15 mouse cellular contexts compared by ENCODE assay signal in the genomic region with DNA sequence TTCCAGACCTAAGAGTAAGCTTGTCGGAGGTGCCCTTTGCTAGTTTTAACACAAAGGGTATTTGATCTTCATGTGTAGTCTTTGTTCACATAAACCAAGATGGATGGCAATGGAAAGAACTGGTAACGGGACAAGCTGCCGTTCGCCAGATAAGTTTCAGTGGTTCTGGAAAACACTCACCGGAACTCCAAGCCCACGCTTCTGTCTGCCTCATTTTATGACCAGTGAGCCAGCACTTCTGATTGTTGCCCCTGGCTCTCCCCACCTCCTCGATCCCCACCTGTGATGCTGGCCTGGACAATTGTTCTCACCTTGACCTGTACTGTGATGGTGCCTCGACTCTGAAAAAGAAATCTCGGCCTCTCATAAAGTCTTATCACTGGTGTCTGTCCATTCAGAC.
DNase-seq lines count a peak whose midpoint lies in the region; ATAC-seq and TF ChIP-seq lines count a peak whose summit lies in the region.
"Had no signal": no experiment of that assay in that cellular context is flagged by ENCODE, and none has a peak within 500 bp of the region (broad histone marks: within the 10 kb centered on the region; RNA-seq: fewer than 3 reads in every experiment).

No protein-coding gene starts in this region.

- no peaks in the 10 kb centered on the region for H3K9me3 ChIP-seq in forebrain, postnatal 0 days (ENCODE audit: low read length)
- no peaks in the 10 kb centered on the region for H3K9me3 ChIP-seq in forebrain, embryonic 14.5 days (replicated peaks; ENCODE audit: control insufficient read depth, low read length)
- no peaks in the 10 kb centered on the region for H3K9me3 ChIP-seq in heart, postnatal 0 days (replicated peaks; ENCODE audit: control insufficient read depth, low read length)
- H3K9me3 ChIP-seq in midbrain, postnatal 0 days (ENCODE audit: low read length) = no peaks in the 10 kb centered on the region
- H3K9me3 ChIP-seq in midbrain, embryonic 13.5 days = no peaks in the 10 kb centered on the region
- H3K9me3 ChIP-seq: hindbrain, embryonic 13.5 days; intestine, embryonic 15.5 days had no signal

- 87% methylated on average over 9 of the region's 9 CpGs for WGBS in forebrain, postnatal 0 days
- 88% methylated on average over 9 of the region's 9 CpGs for WGBS in forebrain, embryonic 14.5 days
- 88% methylated on average over 9 of the region's 9 CpGs for WGBS in heart, postnatal 0 days
- WGBS in midbrain, postnatal 0 days = 84% methylated on average over 9 of the region's 9 CpGs
- WGBS in midbrain, embryonic 13.5 days = 90% methylated on average over 9 of the region's 9 CpGs

- TF ChIP-seq EP300 in heart, postnatal 0 days (IDR thresholded peaks at IDR 0.05; ENCODE audit: low read depth) = no peak

- H3K9ac ChIP-seq in forebrain, postnatal 0 days = peak overlapping the region; percentile 15; the same call in 1 of the 2 replicates
- no peak overlapping the region for H3K9ac ChIP-seq in forebrain, embryonic 14.5 days (ENCODE audit: low read length)
- H3K9ac ChIP-seq in heart, postnatal 0 days (replicated peaks; ENCODE audit: low read depth, low read length) = no peak overlapping the region
- no peak overlapping the region for H3K9ac ChIP-seq in midbrain, postnatal 0 days (replicated peaks; ENCODE audit: low read length, poor library complexity, severe bottlenecking)
- no peak overlapping the region for H3K9ac ChIP-seq in midbrain, embryonic 13.5 days (replicated peaks)
- H3K9ac ChIP-seq: forebrain, embryonic 13.5 days; hindbrain, embryonic 13.5 days; intestine, embryonic 15.5 days had no signal

- H3K4me1 ChIP-seq in forebrain, postnatal 0 days (ENCODE audit: insufficient read depth) = peaks cover 19% of the 10 kb centered on the region
- no peaks in the 10 kb centered on the region for H3K4me1 ChIP-seq in forebrain, embryonic 14.5 days (ENCODE audit: control insufficient read depth, insufficient read depth, low read length)
- H3K4me1 ChIP-seq in heart, postnatal 0 days (ENCODE audit: control insufficient read depth, insufficient read depth) = peaks cover 16% of the 10 kb centered on the region
- H3K4me1 ChIP-seq in midbrain, postnatal 0 days (ENCODE audit: insufficient read depth, low read length) = peaks cover 14% of the 10 kb centered on the region; the same call in 1 of the 2 replicates
- peaks cover 15% of the 10 kb centered on the region for H3K4me1 ChIP-seq in midbrain, embryonic 13.5 days (replicated peaks)
- H3K4me1 ChIP-seq: intestine, embryonic 15.5 days had no signal

- H3K4me3 ChIP-seq in forebrain, postnatal 0 days (ENCODE audit: low read depth, low read length) = no peak overlapping the region
- no peak overlapping the region for H3K4me3 ChIP-seq in forebrain, embryonic 14.5 days (ENCODE audit: low read depth, low read length)
- H3K4me3 ChIP-seq in heart, postnatal 0 days (ENCODE audit: low read depth, low read length) = no peak overlapping the region
- no peak overlapping the region for H3K4me3 ChIP-seq in midbrain, postnatal 0 days (ENCODE audit: low read depth, low read length)
- no peak overlapping the region for H3K4me3 ChIP-seq in midbrain, embryonic 13.5 days (replicated peaks)
- H3K4me3 ChIP-seq: forebrain, embryonic 13.5 days; hindbrain, embryonic 13.5 days; intestine, embryonic 15.5 days had no signal

- H3K36me3 ChIP-seq in forebrain, postnatal 0 days (ENCODE audit: insufficient read depth) = no peaks in the 10 kb centered on the region
- no peaks in the 10 kb centered on the region; the same call in 1 of the 2 replicates for H3K36me3 ChIP-seq in forebrain, embryonic 14.5 days (ENCODE audit: control insufficient read depth, insufficient read depth, low read length)
- peaks cover 55% of the 10 kb centered on the region for H3K36me3 ChIP-seq in heart, postnatal 0 days (replicated peaks; ENCODE audit: control insufficient read depth, insufficient read depth, low read length)
- H3K36me3 ChIP-seq in midbrain, postnatal 0 days (ENCODE audit: insufficient read depth, low read length) = 0 out of 2 replicates have a peak, but pooled peaks cover 9% of the 10 kb centered on the region
- peaks cover 3% of the 10 kb centered on the region; the same call in 1 of the 2 replicates for H3K36me3 ChIP-seq in midbrain, embryonic 13.5 days

- no peak for DNase-seq in forebrain, postnatal 0 days
- no peak for DNase-seq in forebrain, embryonic 14.5 days (ENCODE audit: low spot score)
- DNase-seq in heart, postnatal 0 days (ENCODE audit: low spot score) = no peak
- DNase-seq in heart, postnatal 4 days = no peak
- DNase-seq in midbrain, postnatal 0 days (ENCODE audit: low spot score) = no peak
- DNase-seq: adrenal gland, adult 2 months; adrenal gland, postnatal 25 days; cerebellum, adult 2 months; cerebellum, postnatal 10 days; gastrocnemius, postnatal 14 days; kidney, adult 18-20 months had no signal

- H3K27ac ChIP-seq in forebrain, postnatal 0 days (ENCODE audit: low read depth, low read length) = peak overlapping the region; percentile 85
- no peak overlapping the region for H3K27ac ChIP-seq in forebrain, embryonic 14.5 days (ENCODE audit: low read depth, low read length)
- peak overlapping the region; percentile 21; the same call in 1 of the 2 replicates for H3K27ac ChIP-seq in heart, postnatal 0 days (ENCODE audit: low read depth)
- peak overlapping the region; percentile 33; the same call in 1 of the 2 replicates for H3K27ac ChIP-seq in midbrain, postnatal 0 days (ENCODE audit: low read depth, low read length)
- H3K27ac ChIP-seq in midbrain, embryonic 13.5 days = no peak overlapping the region
- H3K27ac ChIP-seq: forebrain, embryonic 13.5 days; hindbrain, embryonic 13.5 days; intestine, embryonic 15.5 days had no signal

- no peak for ATAC-seq in forebrain, postnatal 0 days
- no peak for ATAC-seq in forebrain, embryonic 14.5 days
- no peak for ATAC-seq in heart, postnatal 0 days (ENCODE audit: insufficient read depth, low read depth)
- ATAC-seq in midbrain, postnatal 0 days (ENCODE audit: low FRiP score) = no peak
- no peak for ATAC-seq in midbrain, embryonic 13.5 days
- ATAC-seq: forebrain, embryonic 13.5 days had no signal

- H3K27me3 ChIP-seq in forebrain, postnatal 0 days (ENCODE audit: insufficient read depth, low read length) = no peaks in the 10 kb centered on the region
- no peaks in the 10 kb centered on the region for H3K27me3 ChIP-seq in forebrain, embryonic 14.5 days (replicated peaks; ENCODE audit: control insufficient read depth, insufficient read depth, low read length)
- no peaks in the 10 kb centered on the region for H3K27me3 ChIP-seq in heart, postnatal 0 days (ENCODE audit: control insufficient read depth, insufficient read depth, low read length)
- no peaks in the 10 kb centered on the region for H3K27me3 ChIP-seq in midbrain, postnatal 0 days (ENCODE audit: insufficient read depth, low read length)
- no peaks in the 10 kb centered on the region for H3K27me3 ChIP-seq in midbrain, embryonic 13.5 days
- H3K27me3 ChIP-seq: forebrain, embryonic 13.5 days; intestine, embryonic 15.5 days had no signal

- H3K4me2 ChIP-seq in forebrain, postnatal 0 days (ENCODE audit: low read depth) = peak overlapping the region; percentile 5; the same call in 1 of the 2 replicates
- H3K4me2 ChIP-seq in forebrain, embryonic 14.5 days (ENCODE audit: low read length) = no peak overlapping the region
- H3K4me2 ChIP-seq in heart, postnatal 0 days (ENCODE audit: low read depth, low read length) = no peak overlapping the region
- H3K4me2 ChIP-seq in midbrain, postnatal 0 days (ENCODE audit: low read depth, low read length, poor library complexity, severe bottlenecking) = no peak overlapping the region
- H3K4me2 ChIP-seq in midbrain, embryonic 13.5 days (replicated peaks) = no peak overlapping the region
- H3K4me2 ChIP-seq: forebrain, embryonic 13.5 days; hindbrain, embryonic 13.5 days; intestine, embryonic 15.5 days had no signal

- no peak for TF ChIP-seq CTCF in forebrain, postnatal 0 days (IDR thresholded peaks at IDR 0.05; ENCODE audit: low read depth)
- no peak for TF ChIP-seq CTCF in heart, postnatal 0 days (IDR thresholded peaks at IDR 0.05; ENCODE audit: low read depth)
- TF ChIP-seq CTCF in midbrain, postnatal 0 days (IDR thresholded peaks at IDR 0.05) = no peak

Comparison
In these comparisons a context has a peak if more than half of its experiments do, and no peak if none do; other contexts are left out.
1. H3K27ac ChIP-seq: peak in forebrain, postnatal 0 days (single experiment), heart, postnatal 0 days (single experiment) and midbrain, postnatal 0 days (single experiment); none in forebrain, embryonic 14.5 days (single experiment) and midbrain, embryonic 13.5 days (single experiment).